Mouse (Mus musculus) C2C12 (cell line): ENCODE data around the gene Ndufa7. TPM values are rescaled to one million over a fixed set of nuclear protein-coding genes. Genes with fewer than 3 reads are reported as not detected.
A peak's percentile ranks its signal among the peaks of the same experiment; 100 is the strongest.
"Not testable (repeated sequence)": the region's sequence is repeated elsewhere in the genome, so short reads cannot be mapped to it uniquely, and the experiment has no call there.

Source experiments
- H3K27me3 ChIP-seq: one replicate; pipeline ENCODE4 v1.6.1; 2011; ENCODE audit not compliant: control insufficient read depth, insufficient read depth, insufficient read length
- H3K36me3 ChIP-seq: one replicate; pipeline ENCODE4 v1.6.1; 2011; ENCODE audit not compliant: control insufficient read depth, insufficient read depth
- H3K4me3 ChIP-seq: one replicate; pipeline ENCODE4 v1.5.1; 2011; ENCODE audit warnings: mild to moderate bottlenecking, control low read depth; ENCODE audit not compliant: poor library complexity, insufficient read depth, severe bottlenecking
- H3K79me2 ChIP-seq: one replicate; pipeline ENCODE4 v1.6.1; 2011; ENCODE audit not compliant: control insufficient read depth, insufficient read depth
- H3K79me3 ChIP-seq: one replicate; pipeline ENCODE4 v1.6.1; 2011; ENCODE audit warnings: low read depth, control low read depth
- H3ac ChIP-seq: one replicate; pipeline ENCODE3; 2011; ENCODE audit warnings: low read depth; ENCODE audit not compliant: control insufficient read depth, insufficient read length
- CEBPB ChIP-seq: IDR thresholded peaks from one replicate; pipeline ENCODE4 v1.6.1; 2011; ENCODE audit warnings: low read depth, mild to moderate bottlenecking, control low read depth, moderate library complexity
- CTCF ChIP-seq: IDR thresholded peaks from one replicate; pipeline ENCODE4 v1.5.1; 2011; ENCODE audit not compliant: control insufficient read depth, insufficient read depth, insufficient read length
- FOSL1 ChIP-seq: IDR thresholded peaks from one replicate; pipeline ENCODE4 v1.8.0; 2011; ENCODE audit warnings: mild to moderate bottlenecking, low read length; ENCODE audit not compliant: poor library complexity, insufficient read depth, severe bottlenecking
- MAX ChIP-seq: IDR thresholded peaks from one replicate; pipeline ENCODE4 v1.6.1; 2011; ENCODE audit warnings: mild to moderate bottlenecking, control low read depth
- MYOD1 ChIP-seq: IDR thresholded peaks from one replicate; pipeline ENCODE4 v1.6.1; 2011; ENCODE audit warnings: low read depth; ENCODE audit not compliant: control insufficient read depth, insufficient read length
- MYOG ChIP-seq: IDR thresholded peaks from one replicate; pipeline ENCODE4 v1.6.1; 2011; ENCODE audit not compliant: control insufficient read depth, insufficient read length; ENCODE audit errors: extremely low read depth
- USF1 ChIP-seq: IDR thresholded peaks from one replicate; pipeline ENCODE4 v1.6.1; 2011; ENCODE audit warnings: low read depth, mild to moderate bottlenecking, control low read depth, moderate library complexity
- polyA plus RNA-seq: library from polyadenylated mRNA; unstranded; fragments of >200 nt; fragmentation: generic; extraction: Trizol; gene quantifications from one replicate; pipeline ENCODE4 v1.2.1, GENCODE M21; 2012; ENCODE audit warnings: missing spikeins

The Ndufa7 gene
- polyA plus RNA-seq, 1 experiment: 493 TPM

GRCm38 (mm10) chr17:33848139-33848538 is 23.8 kb downstream of the Ndufa7 start:
- H3K27me3 ChIP-seq: no peaks in the 10 kb centered on the region
- no peaks in the 10 kb centered on the region for H3K36me3 ChIP-seq
- H3K4me3 ChIP-seq: no peak overlapping the region
- H3K79me3 ChIP-seq: no peaks in the 10 kb centered on the region
- no peak overlapping the region for H3ac ChIP-seq
- TF ChIP-seq USF1 (no peak), MYOD1 (no peak), FOSL1 (no peak), MYOG (no peak), CEBPB (no peak), CTCF (no peak), MAX (no peak)
- peaks cover 10% of the 10 kb centered on the region for H3K79me2 ChIP-seq

GRCm38 (mm10) chr17:33851331-33851730 is 27.0 kb downstream of the Ndufa7 start:
- H3K79me2 ChIP-seq: no peaks in the 10 kb centered on the region
- H3ac ChIP-seq: no peak overlapping the region
- H3K79me3 ChIP-seq: no peaks in the 10 kb centered on the region
- H3K4me3 ChIP-seq: no peak overlapping the region
- no peaks in the 10 kb centered on the region for H3K36me3 ChIP-seq
- TF ChIP-seq CEBPB (no peak), USF1 (no peak), CTCF (no peak), MYOD1 (no peak), MYOG (no peak), MAX (no peak), FOSL1 (no peak)
- H3K27me3 ChIP-seq: no peaks in the 10 kb centered on the region

DNA sequence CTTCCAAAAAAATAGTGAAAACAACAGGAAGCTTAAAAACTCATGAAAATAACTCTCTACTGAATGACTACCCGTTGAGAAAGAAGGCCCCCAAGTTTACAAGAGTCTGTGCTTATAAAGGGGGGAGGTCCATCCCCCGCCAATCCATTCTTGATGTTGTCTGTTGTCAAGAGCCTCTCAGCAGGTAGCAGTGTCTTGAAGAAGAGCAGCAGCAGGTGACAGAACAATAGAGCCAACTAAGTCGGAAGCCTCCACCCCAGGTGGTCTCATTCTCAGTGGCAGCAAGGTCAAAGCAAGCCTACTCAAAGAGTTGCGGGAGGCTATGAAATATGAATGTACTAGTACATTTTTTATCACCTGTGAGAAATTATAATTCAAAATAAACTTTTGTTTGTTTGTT is 33.4 kb downstream of the Ndufa7 start:
- H3K79me3 ChIP-seq: no peaks in the 10 kb centered on the region
- TF ChIP-seq CTCF (no peak), MYOG (no peak), MAX (no peak), USF1 (no peak), FOSL1 (no peak), MYOD1 (no peak), CEBPB (no peak)
- H3K4me3 ChIP-seq: no peak overlapping the region
- no peak overlapping the region for H3ac ChIP-seq
- H3K79me2 ChIP-seq: no peaks in the 10 kb centered on the region
- H3K27me3 ChIP-seq: no peaks in the 10 kb centered on the region
- no peaks in the 10 kb centered on the region for H3K36me3 ChIP-seq

DNA sequence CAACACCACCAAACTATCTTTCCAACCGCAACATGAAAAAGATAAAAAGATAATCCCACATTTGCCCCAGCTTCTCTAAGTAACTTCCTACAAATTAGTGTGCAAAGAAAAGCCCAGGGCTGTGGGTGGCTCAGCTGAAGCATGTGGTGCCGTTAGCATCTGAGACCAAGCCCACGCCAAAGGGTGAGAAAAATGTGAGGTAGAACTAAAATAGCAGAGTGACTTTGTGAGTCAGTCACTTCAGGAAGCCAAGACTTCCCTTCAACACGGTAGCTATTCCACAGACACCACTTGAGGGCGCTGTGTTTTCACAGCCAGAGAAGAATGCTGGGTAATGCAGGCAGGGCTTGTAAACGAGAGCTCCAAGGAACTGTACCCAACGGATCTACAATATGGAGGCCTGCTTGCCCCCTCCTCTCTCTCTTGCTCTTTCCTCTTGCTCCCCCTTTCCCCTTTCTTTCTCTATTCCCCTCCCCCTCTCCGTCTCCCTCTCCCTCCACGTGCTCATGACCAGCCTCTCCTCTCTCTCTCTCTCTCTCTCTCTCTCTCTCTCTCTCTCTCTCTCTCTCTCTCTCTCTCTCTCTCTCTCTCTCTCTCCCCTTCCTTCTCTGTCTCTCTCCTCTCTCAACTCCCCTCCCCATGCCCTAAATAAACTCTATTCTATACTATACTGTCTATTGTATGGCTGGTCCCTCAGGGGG is 41.1 kb downstream of the Ndufa7 start:
- no peaks in the 10 kb centered on the region for H3K36me3 ChIP-seq
- peak; percentile 30 for TF ChIP-seq CTCF
- no peak for TF ChIP-seq USF1
- no peak overlapping the region for H3ac ChIP-seq
- no peaks in the 10 kb centered on the region for H3K79me2 ChIP-seq
- no peaks in the 10 kb centered on the region for H3K79me3 ChIP-seq
- H3K4me3 ChIP-seq: no peak overlapping the region
- no peaks in the 10 kb centered on the region for H3K27me3 ChIP-seq

- not testable (repeated sequence) for H3K79me3 ChIP-seq, H3ac ChIP-seq, H3K4me3 ChIP-seq, H3K79me2 ChIP-seq, H3K27me3 ChIP-seq
- H3K36me3 ChIP-seq: peaks cover 22% of the 10 kb centered on the region
Measured at GRCm38 (mm10) chr17:33873537-33873936, 49.2 kb downstream of the Ndufa7 start, which contains the start of gene Gm7029. Gene Gm7029, plus strand, starts transcription at chr17:33873837.

DNA sequence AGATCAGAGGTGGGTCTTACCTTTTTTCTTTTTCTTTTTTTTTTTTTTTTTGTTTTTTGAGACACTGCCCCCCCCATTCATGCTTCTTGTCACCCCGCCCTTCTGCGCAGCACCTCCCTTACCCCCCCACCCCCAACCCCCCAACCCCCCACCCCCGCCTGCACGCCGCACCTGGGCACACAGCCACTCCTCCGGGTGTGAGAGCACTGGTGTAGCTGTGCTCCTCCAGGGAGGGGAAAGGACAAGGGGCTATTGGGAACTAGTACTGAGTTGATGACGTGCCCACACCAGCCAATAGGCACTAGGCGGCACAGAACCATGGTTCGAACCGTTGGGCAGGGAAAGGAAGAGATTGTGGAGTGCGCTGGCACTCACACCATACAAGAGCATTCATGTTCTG is 50.0 kb downstream of the Ndufa7 start:
- Histone ChIP-seq H3K4me3 (no peak overlapping the region), H3K27me3 (no peaks in the 10 kb centered on the region), H3K79me2 (no peaks in the 10 kb centered on the region), H3K79me3 (no peaks in the 10 kb centered on the region), H3ac (no peak overlapping the region), H3K36me3 (peaks cover 25% of the 10 kb centered on the region)
- TF ChIP-seq CEBPB (no peak), MYOD1 (no peak), USF1 (no peak), MYOG (no peak), MAX (no peak)

DNA sequence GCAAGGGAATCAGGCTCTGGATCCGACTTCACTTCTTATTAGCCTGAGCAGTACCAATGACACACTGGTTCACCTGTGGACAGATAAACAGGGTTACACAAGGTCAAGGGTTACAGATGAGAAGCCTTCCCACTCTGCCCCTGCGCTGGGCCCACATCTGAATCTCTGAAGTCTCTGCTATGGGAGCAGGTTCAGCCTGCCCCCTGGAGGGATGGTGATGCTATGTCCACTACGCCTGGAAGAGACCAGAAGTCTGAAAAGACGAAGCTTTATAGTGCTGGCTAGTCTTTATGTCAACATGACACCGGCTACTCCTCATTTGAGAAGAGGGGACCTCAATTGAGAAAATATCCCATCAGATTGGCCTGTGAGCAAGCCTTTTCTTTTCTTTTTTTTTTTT is 51.4 kb downstream of the Ndufa7 start:
- H3K79me3 ChIP-seq, H3ac ChIP-seq, H3K27me3 ChIP-seq, H3K79me2 ChIP-seq, H3K4me3 ChIP-seq: not testable (repeated sequence)
- peaks cover 32% of the 10 kb centered on the region for H3K36me3 ChIP-seq

- Histone ChIP-seq H3K79me2 (peaks cover 36% of the 10 kb centered on the region), H3K79me3 (peaks cover 22% of the 10 kb centered on the region), H3K36me3 (peaks cover 24% of the 10 kb centered on the region)
- H3ac ChIP-seq, H3K4me3 ChIP-seq, H3K27me3 ChIP-seq: not testable (repeated sequence)
Measured at GRCm38 (mm10) chr17:33884320-33884719, 59.9 kb downstream of the Ndufa7 start.

DNA sequence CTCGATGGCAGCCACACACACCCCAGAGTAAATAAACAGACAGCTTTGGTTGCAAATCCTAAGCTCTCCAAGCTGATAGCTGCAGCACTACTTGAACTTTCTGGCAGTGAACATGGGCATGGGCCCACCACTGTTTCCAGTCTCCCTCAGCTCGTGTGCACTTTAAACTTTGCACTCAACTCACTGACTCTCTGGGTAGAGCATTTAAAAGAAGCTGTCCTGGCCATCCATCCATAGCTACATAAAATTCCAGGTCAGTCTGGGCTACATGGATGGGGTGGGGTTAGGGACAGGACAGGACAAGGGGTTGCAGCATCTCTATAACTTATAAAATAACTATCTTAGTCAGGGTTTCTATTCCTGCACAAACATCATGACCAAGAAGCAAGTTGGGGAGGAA is 63.4 kb downstream of the Ndufa7 start:
- H3K4me3 ChIP-seq, H3ac ChIP-seq, H3K27me3 ChIP-seq: not testable (repeated sequence)

More for the DNA sequence above, 63.4 kb downstream of the Ndufa7 start:
- not testable (repeated sequence) for H3K36me3 ChIP-seq
- peaks cover 25% of the 10 kb centered on the region for H3K79me3 ChIP-seq
- peaks cover 44% of the 10 kb centered on the region for H3K79me2 ChIP-seq
